Mouse (Mus musculus) lung, postnatal 0 days (tissue): Measurements from ENCODE around the gene Atxn7l2.

Source experiments
- CTCF ChIP-seq: IDR thresholded peaks from 2 replicates; pipeline ENCODE4 v1.5.1; 2016; ENCODE audit warnings: antibody characterized with exemption, mild to moderate bottlenecking
- EP300 ChIP-seq: IDR thresholded peaks from 2 replicates; pipeline ENCODE4 v1.6.1; 2016; ENCODE audit warnings: antibody characterized with exemption, mild to moderate bottlenecking, control low read depth

DNA sequence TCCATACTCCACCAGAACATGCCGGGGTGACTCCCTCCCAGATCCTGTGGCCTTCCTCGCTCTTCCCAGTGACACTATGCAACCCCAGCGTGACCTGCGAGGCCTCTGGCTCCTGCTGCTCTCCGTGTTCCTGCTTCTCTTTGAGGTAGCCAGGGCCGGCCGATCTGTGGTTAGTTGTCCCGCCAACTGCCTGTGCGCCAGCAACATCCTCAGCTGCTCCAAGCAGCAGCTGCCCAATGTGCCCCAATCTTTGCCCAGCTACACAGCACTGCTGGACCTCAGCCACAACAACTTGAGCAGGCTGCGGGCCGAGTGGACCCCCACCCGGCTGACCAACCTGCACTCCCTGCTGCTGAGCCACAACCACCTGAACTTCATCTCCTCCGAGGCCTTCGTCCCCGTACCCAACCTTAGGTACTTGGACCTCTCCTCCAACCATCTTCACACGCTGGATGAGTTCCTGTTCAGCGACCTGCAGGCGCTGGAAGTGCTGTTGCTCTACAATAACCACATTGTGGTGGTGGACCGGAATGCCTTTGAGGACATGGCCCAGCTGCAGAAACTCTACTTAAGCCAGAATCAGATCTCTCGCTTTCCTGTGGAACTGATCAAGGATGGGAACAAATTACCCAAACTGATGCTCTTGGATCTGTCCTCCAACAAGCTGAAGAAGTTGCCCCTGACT lies 23.5 kb downstream of the Atxn7l2 start:
- no peak for TF ChIP-seq CTCF
- TF ChIP-seq EP300: no peak
